Mouse (Mus musculus) urinary bladder, adult 2 months (tissue): ENCODE results near the gene C1qtnf4. TPM values are rescaled to one million over a fixed set of nuclear protein-coding genes. Genes with fewer than 3 reads are reported as not detected.

Experiments used
- DNase-seq: peaks from one replicate; pipeline ENCODE4 v3.0.0; 2022; ENCODE audit warnings: low spot score
- polyA plus RNA-seq: library from polyadenylated mRNA; depleted of rRNA; stranded (reverse); fragments of >200 nt; gene quantifications from 2 replicates; pipeline ENCODE4 v1.2.3, GENCODE M21; 2012; rRNA removed

C1qtnf4 gene
- polyA plus RNA-seq, 1 experiment, result 7.2 TPM

DNA sequence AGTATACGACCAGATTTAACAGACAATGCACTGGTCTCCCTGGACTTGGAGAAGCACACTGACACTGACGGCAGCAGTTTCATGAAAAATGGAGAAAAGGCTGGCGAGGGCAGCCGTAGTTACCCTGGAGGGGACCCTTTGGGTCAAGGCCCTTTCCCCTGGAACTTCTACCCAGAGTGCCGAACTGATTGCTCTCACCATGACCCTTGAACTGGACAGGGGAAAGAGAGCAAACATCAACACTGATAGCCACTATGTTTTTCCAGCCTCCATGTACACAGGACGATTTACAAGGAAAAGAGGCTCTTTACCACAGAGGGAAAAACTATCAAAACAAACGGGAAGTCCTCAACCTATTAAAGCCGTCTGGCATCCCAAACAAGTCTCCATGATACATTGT is 46.2 kb downstream of the C1qtnf4 start:
- DNase-seq, result no peak

DNA sequence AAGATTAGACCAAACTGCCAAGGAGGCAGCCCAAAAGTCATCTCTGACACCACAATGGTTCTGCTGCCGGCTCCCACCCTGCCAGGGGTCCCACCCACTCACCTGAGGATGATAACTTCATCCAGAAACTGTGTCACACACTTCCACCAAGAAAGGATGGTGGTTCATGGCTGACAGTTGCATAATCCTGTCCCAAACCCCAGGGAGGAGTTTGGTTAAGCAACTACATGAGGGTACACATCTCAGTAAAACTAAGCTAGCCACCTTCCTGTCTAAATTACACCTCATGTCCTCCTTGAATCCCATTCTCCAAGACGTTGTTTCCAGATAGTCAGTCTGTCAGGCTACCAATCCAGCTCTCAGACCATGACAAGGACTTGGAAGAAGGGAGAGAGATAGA is 46.6 kb downstream of the C1qtnf4 start:
- no peak for DNase-seq

DNA sequence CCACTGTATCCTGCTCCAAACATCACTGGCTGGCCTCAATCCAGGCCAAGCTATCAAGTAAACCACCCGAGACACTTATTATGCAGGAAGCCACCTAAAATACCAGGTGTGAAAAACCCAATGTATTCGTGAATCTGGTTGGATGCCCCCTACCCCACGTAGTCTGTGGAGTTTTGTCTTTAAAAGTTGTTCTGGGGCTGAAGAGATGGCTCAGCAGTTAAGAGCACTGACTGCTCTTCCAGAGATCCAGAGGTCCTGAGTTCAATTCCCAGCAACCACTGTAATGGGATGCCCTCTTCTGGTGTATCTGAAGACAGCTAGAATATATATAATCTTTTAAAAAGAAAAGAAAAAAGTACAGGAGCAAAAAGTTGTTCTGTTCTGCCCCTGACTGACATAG is 52.7 kb downstream of the C1qtnf4 start:
- no peak for DNase-seq

DNA sequence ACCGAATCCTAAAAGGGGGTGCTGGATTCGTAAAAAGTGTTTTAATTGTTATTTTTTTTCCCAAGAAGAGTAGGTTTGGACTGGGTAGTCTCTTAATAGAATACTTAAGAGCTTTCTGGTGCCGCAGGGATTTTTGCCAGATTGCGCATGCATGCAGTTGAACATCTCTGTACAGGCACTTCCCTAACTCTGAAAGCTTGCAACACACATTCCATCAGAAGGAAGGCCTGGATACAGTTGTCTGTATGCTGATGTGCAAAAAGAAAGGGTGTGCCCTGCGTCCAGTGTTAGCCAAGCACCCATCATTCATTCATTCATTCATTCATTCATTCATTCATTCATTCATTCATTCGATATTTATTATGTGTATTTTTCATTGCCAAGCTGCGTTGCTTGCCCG is 54.1 kb downstream of the C1qtnf4 start:
- DNase-seq, result no peak

Other genes starting within 250 kb of the C1qtnf4 start
- 13.6 and 13.9 TPM in 2 replicates for gene Nup160, start 208.6 kb upstream of the C1qtnf4 start, polyA plus RNA-seq
- 43.2 and 55.3 TPM in 2 replicates for gene Fnbp4, start 140.5 kb upstream of the C1qtnf4 start, polyA plus RNA-seq
- gene Agbl2, start 103.1 kb upstream of the C1qtnf4 start, polyA plus RNA-seq, result 2.6 and 2.9 TPM in 2 replicates
- gene Mtch2, start 38.7 kb upstream of the C1qtnf4 start, polyA plus RNA-seq, result 135 and 146 TPM in 2 replicates
- 15.5 and 17.9 TPM in 2 replicates for gene Kbtbd4, start 18.9 kb downstream of the C1qtnf4 start, polyA plus RNA-seq
- gene Ndufs3, start 19.0 kb downstream of the C1qtnf4 start, polyA plus RNA-seq, result 153 and 162 TPM in 2 replicates
- 90.1 and 90.7 TPM in 2 replicates for gene Celf1, start 54.5 kb downstream of the C1qtnf4 start, polyA plus RNA-seq
- 0.56 and 0.81 TPM in 2 replicates for gene Rapsn, start 149.8 kb downstream of the C1qtnf4 start, polyA plus RNA-seq
- 166 and 178 TPM in 2 replicates for gene Psmc3, start 168.1 kb downstream of the C1qtnf4 start, polyA plus RNA-seq
- 63.7 and 87.4 TPM in 2 replicates for gene Slc39a13, start 184.6 kb downstream of the C1qtnf4 start, polyA plus RNA-seq
- 17.7 and 21.0 TPM in 2 replicates for gene Spi1, start 196.5 kb downstream of the C1qtnf4 start, polyA plus RNA-seq
- gene Mybpc3, start 232.3 kb downstream of the C1qtnf4 start, polyA plus RNA-seq, result 0.04 TPM in 2 replicates